Mouse (Mus musculus): ENCODE measurements around the gene Arl5b. TPM values are rescaled to one million over a fixed set of nuclear protein-coding genes. Genes with fewer than 3 reads are reported as not detected.
A peak's percentile ranks its signal among the peaks of the same experiment; 100 is the strongest.

Arl5b gene
- polyA plus RNA-seq, 1 experiment from 2014 or later: 26.8 TPM

DNA sequence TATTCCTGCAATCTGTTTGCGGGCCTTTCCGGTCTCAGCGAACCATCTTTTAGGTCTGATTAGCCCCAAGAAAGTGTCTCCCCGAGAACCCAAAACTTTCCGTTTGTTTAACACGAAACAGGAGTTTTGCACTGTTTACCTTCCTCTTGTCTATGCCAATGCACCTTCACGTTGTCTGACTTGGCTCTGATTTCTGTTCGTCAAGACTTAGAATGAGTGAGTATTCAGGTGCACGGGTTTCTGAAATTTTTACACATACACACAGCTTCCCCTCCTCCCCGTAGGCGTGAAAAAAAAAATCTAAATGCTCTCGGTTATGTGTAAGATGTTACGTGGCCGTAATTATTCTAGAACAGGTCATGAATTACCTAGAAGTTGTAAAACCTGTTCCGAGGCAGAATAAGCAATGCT, 6.6 kb downstream of the Arl5b start:
- H3K36me3 ChIP-seq (ENCODE audit: insufficient read depth, low read length): no peaks in the 10 kb centered on the region
- no peaks in the 10 kb centered on the region for H3K27me3 ChIP-seq (ENCODE audit: insufficient read depth, low read length)
- peak overlapping the region; percentile 97 for H3K9ac ChIP-seq (replicated peaks; ENCODE audit: low read length)
- peak overlapping the region; percentile 71 for H3K4me2 ChIP-seq (replicated peaks; ENCODE audit: low read depth, low read length)
- H3K9me3 ChIP-seq (ENCODE audit: low read length): no peaks in the 10 kb centered on the region
- peak overlapping the region; percentile 94 for H3K4me3 ChIP-seq (ENCODE audit: low read length)
- H3K4me1 ChIP-seq (ENCODE audit: insufficient read depth, low read length): peaks cover 23% of the 10 kb centered on the region
- H3K27ac ChIP-seq (ENCODE audit: low read length): peak overlapping the region; percentile 96
- ATAC-seq (ENCODE audit: low FRiP score, low TSS enrichment): no peak
- WGBS: under 1% methylated on average over 15 of the region's 15 CpGs

DNA sequence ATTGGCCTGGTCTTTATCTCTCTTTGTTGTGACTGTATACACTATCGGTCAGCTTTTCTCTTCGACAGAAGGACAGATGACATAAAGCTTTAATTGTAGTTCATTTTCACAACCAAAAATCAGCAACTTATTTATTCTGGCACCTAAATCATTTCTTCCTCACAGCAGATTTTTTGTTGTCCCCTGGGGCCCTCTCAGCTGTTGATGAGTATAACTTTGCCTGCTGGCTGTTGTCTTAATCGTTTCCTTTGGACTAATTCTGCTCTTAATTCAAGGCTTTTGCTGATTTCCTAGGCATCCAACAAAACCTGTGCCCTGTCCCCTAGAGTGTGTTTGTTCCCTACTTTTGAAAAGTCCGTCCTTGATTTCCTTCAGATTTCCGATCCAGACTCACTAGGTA, 9.0 kb downstream of the Arl5b start:
- WGBS: 77% methylated on average over 5 of the region's 5 CpGs
- no peak overlapping the region for H3K27ac ChIP-seq (ENCODE audit: low read length)
- no peak for ATAC-seq (ENCODE audit: low FRiP score, low TSS enrichment)
- H3K36me3 ChIP-seq (ENCODE audit: insufficient read depth, low read length): no peaks in the 10 kb centered on the region
- no peak overlapping the region for H3K9ac ChIP-seq (replicated peaks; ENCODE audit: low read length)
- no peaks in the 10 kb centered on the region for H3K9me3 ChIP-seq (ENCODE audit: low read length)
- H3K4me3 ChIP-seq (ENCODE audit: low read length): no peak overlapping the region
- no peaks in the 10 kb centered on the region for H3K27me3 ChIP-seq (ENCODE audit: insufficient read depth, low read length)
- peaks cover 23% of the 10 kb centered on the region for H3K4me1 ChIP-seq (ENCODE audit: insufficient read depth, low read length)
- H3K4me2 ChIP-seq (replicated peaks; ENCODE audit: low read depth, low read length): no peak overlapping the region

GRCm38 (mm10) chr2:15060856-15061255, 11.7 kb downstream of the Arl5b start:
- no peak overlapping the region for H3K4me3 ChIP-seq (ENCODE audit: low read length)
- WGBS: 83% methylated on average over 3 of the region's 3 CpGs
- H3K9me3 ChIP-seq (ENCODE audit: low read length): no peaks in the 10 kb centered on the region
- H3K9ac ChIP-seq (replicated peaks; ENCODE audit: low read length): no peak overlapping the region
- H3K27ac ChIP-seq (ENCODE audit: low read length): no peak overlapping the region
- no peaks in the 10 kb centered on the region for H3K27me3 ChIP-seq (ENCODE audit: insufficient read depth, low read length)
- no peaks in the 10 kb centered on the region for H3K36me3 ChIP-seq (ENCODE audit: insufficient read depth, low read length)
- no peak overlapping the region for H3K4me2 ChIP-seq (replicated peaks; ENCODE audit: low read depth, low read length)
- peaks cover 22% of the 10 kb centered on the region for H3K4me1 ChIP-seq (ENCODE audit: insufficient read depth, low read length)
- ATAC-seq (ENCODE audit: low FRiP score, low TSS enrichment): no peak

DNA sequence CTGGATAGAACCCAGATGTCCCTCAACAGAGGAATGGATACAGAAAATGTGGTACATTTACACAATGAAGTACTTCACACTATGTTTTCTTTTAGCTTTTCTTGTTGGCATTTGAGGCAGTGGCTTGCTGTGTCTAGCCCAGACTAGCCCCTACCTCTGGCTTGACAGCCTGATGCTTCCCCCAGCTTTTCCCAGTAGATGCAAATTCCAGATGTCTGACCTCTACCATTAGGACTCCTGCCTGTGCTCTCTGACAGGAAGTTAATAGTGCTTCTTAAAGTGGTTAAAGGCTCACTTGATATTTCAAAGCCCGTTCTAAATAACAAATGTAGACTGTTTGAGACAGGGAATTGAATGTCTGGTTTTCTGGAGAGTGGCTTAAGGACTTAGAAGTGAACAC, 14.6 kb downstream of the Arl5b start:
- Histone ChIP-seq H3K9me3 (ENCODE audit: low read length) (no peaks in the 10 kb centered on the region), H3K9ac (replicated peaks; ENCODE audit: low read length) (no peak overlapping the region), H3K4me3 (ENCODE audit: low read length) (no peak overlapping the region), H3K27ac (ENCODE audit: low read length) (no peak overlapping the region), H3K4me1 (ENCODE audit: insufficient read depth, low read length) (peaks cover 4% of the 10 kb centered on the region; the same call in 1 of the 2 replicates), H3K4me2 (replicated peaks; ENCODE audit: low read depth, low read length) (no peak overlapping the region), H3K27me3 (ENCODE audit: insufficient read depth, low read length) (no peaks in the 10 kb centered on the region), H3K36me3 (ENCODE audit: insufficient read depth, low read length) (peaks cover 10% of the 10 kb centered on the region; the same call in 1 of the 2 replicates)
- no peak for ATAC-seq (ENCODE audit: low FRiP score, low TSS enrichment)
- WGBS: 27% methylated on average over 1 of the region's 1 CpGs

- Histone ChIP-seq H3K27ac (ENCODE audit: low read length) (no peak overlapping the region), H3K9ac (replicated peaks; ENCODE audit: low read length) (no peak overlapping the region), H3K4me2 (replicated peaks; ENCODE audit: low read depth, low read length) (no peak overlapping the region), H3K9me3 (ENCODE audit: low read length) (no peaks in the 10 kb centered on the region), H3K27me3 (ENCODE audit: insufficient read depth, low read length) (no peaks in the 10 kb centered on the region), H3K36me3 (ENCODE audit: insufficient read depth, low read length) (peaks cover 13% of the 10 kb centered on the region; the same call in 1 of the 2 replicates), H3K4me1 (ENCODE audit: insufficient read depth, low read length) (peaks cover 4% of the 10 kb centered on the region; the same call in 1 of the 2 replicates), H3K4me3 (ENCODE audit: low read length) (no peak overlapping the region)
- no peak for ATAC-seq (ENCODE audit: low FRiP score, low TSS enrichment)
- 75% methylated on average over 7 of the region's 7 CpGs for WGBS
These were observed 15.4 kb downstream of the Arl5b start for GRCm38 (mm10) chr2:15064380-15065269.

DNA sequence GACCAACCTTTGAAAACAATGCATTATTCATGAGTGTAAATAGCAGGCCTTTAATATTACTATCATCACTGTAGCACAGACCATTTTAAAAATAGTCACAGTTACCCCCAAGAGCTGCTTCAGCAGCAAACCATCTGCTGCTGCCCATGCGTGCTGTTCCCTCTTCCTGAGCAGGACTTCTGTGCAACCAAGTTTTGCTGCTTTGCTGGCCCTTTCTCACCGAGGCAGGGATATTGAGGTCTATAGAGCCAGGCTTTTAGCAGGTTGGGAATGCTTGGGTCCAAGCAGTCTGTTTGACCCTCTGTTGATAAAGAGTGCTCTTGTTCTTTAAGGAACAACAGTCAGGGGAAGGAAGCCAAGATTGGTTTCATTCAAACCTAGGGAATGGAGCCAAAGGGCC, 16.3 kb downstream of the Arl5b start:
- H3K4me2 ChIP-seq (replicated peaks; ENCODE audit: low read depth, low read length): no peak overlapping the region
- no peaks in the 10 kb centered on the region for H3K27me3 ChIP-seq (ENCODE audit: insufficient read depth, low read length)
- H3K27ac ChIP-seq (ENCODE audit: low read length): no peak overlapping the region
- no peak overlapping the region for H3K4me3 ChIP-seq (ENCODE audit: low read length)
- H3K4me1 ChIP-seq (ENCODE audit: insufficient read depth, low read length): peaks cover 4% of the 10 kb centered on the region; the same call in 1 of the 2 replicates
- H3K9me3 ChIP-seq (ENCODE audit: low read length): no peaks in the 10 kb centered on the region
- no peak overlapping the region for H3K9ac ChIP-seq (replicated peaks; ENCODE audit: low read length)
- H3K36me3 ChIP-seq (ENCODE audit: insufficient read depth, low read length): peaks cover 20% of the 10 kb centered on the region; the same call in 1 of the 2 replicates
- no peak for ATAC-seq (ENCODE audit: low FRiP score, low TSS enrichment)
- 90% methylated on average over 2 of the region's 2 CpGs for WGBS

GRCm38 (mm10) chr2:15067091-15067490, 17.9 kb downstream of the Arl5b start:
- H3K9ac ChIP-seq (replicated peaks; ENCODE audit: low read length): no peak overlapping the region
- no peak for ATAC-seq (ENCODE audit: low FRiP score, low TSS enrichment)
- H3K4me2 ChIP-seq (replicated peaks; ENCODE audit: low read depth, low read length): no peak overlapping the region
- H3K27ac ChIP-seq (ENCODE audit: low read length): no peak overlapping the region
- H3K4me1 ChIP-seq (ENCODE audit: insufficient read depth, low read length): peaks cover 4% of the 10 kb centered on the region; the same call in 1 of the 2 replicates
- H3K36me3 ChIP-seq (ENCODE audit: insufficient read depth, low read length): peaks cover 23% of the 10 kb centered on the region
- no peak overlapping the region for H3K4me3 ChIP-seq (ENCODE audit: low read length)
- 68% methylated on average over 5 of the region's 5 CpGs for WGBS
- H3K27me3 ChIP-seq (ENCODE audit: insufficient read depth, low read length): no peaks in the 10 kb centered on the region
- no peaks in the 10 kb centered on the region for H3K9me3 ChIP-seq (ENCODE audit: low read length)

DNA sequence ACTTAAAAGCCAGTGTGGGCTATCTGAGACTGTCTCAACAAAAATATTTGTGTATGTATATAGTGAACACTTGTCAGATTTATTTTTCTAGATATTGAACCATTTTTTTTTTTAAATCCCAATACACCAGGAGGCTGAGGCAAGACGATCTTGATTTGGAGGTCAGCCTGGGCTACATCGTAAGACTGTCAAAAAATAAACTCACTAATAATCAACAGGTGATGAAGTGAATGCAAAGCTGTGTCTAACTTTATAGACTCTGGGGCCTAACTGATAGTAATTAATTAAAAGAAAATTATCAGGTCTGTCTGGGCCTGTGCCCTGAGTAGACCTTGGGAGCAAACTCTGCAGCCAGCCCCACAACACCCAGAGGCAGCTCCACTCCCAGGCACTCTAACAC, 34.5 kb downstream of the Arl5b start:
- peaks cover 5% of the 10 kb centered on the region; the same call in 1 of the 2 replicates for H3K9me3 ChIP-seq (ENCODE audit: low read length)
- ATAC-seq (ENCODE audit: low FRiP score, low TSS enrichment): no peak
- H3K4me2 ChIP-seq (replicated peaks; ENCODE audit: low read depth, low read length): no peak overlapping the region
- 94% methylated on average over 2 of the region's 2 CpGs for WGBS
- no peaks in the 10 kb centered on the region for H3K4me1 ChIP-seq (ENCODE audit: insufficient read depth, low read length)
- no peak overlapping the region for H3K27ac ChIP-seq (ENCODE audit: low read length)
- H3K4me3 ChIP-seq (ENCODE audit: low read length): no peak overlapping the region
- no peak overlapping the region for H3K9ac ChIP-seq (replicated peaks; ENCODE audit: low read length)
- H3K27me3 ChIP-seq (ENCODE audit: insufficient read depth, low read length): no peaks in the 10 kb centered on the region
- peaks cover 36% of the 10 kb centered on the region for H3K36me3 ChIP-seq (ENCODE audit: insufficient read depth, low read length)

DNA sequence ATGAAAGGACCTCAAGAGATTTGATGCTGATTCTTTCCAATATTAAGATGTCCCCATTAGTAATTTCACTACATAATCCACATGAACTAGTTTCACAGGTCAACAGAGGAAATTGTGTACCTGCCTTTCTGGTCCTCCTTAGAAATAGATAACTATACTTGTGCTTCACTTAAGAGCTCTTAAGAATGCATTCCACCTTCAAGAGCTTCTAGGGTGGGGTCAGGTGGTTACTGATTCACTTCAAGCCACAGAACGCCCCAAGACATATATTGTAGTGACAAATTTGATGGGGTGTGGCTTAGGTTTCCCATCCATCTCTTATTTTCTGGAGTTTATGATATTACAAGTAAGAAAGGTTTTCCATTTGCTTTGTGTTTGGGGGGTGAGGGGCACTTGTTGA, 38.1 kb downstream of the Arl5b start:
- no peak overlapping the region for H3K27ac ChIP-seq (ENCODE audit: low read length)
- H3K4me2 ChIP-seq (replicated peaks; ENCODE audit: low read depth, low read length): no peak overlapping the region
- H3K36me3 ChIP-seq (ENCODE audit: insufficient read depth, low read length): peaks cover 16% of the 10 kb centered on the region
- H3K9ac ChIP-seq (replicated peaks; ENCODE audit: low read length): no peak overlapping the region
- no peaks in the 10 kb centered on the region for H3K27me3 ChIP-seq (ENCODE audit: insufficient read depth, low read length)
- H3K4me1 ChIP-seq (ENCODE audit: insufficient read depth, low read length): no peaks in the 10 kb centered on the region
- 56% methylated on average over 1 of the region's 1 CpGs for WGBS
- H3K4me3 ChIP-seq (ENCODE audit: low read length): no peak overlapping the region
- peaks cover 5% of the 10 kb centered on the region; the same call in 1 of the 2 replicates for H3K9me3 ChIP-seq (ENCODE audit: low read length)
- no peak for ATAC-seq (ENCODE audit: low FRiP score, low TSS enrichment)

DNA sequence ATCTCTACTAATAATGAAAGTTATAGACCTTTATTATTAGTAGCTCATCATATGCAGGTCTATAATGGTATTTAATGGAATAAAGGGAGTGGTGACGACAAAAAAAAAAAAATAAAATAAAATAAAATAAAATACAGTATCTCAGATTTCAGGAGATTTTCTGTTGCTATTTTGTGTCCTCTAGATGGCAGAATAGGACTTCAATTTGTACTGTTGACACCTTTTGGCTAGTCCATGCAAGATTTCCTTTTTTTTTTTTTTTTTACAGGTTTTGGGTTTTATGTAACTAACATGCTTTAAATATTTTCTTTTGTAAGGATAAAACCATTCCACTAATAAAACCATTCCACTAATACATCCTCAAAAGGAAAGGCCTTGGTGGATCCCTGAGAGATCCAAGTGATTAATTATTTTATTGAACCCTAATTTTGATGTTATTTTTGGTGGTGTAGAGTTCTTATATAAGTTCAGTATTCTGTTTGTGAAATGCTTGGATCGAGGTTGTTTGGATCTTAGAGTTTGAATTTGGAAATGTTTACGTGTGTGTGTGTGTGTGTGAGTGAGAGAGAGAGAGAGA, 47.4 kb downstream of the Arl5b start:
- no peaks in the 10 kb centered on the region for H3K9me3 ChIP-seq (ENCODE audit: low read length)
- H3K27me3 ChIP-seq (ENCODE audit: insufficient read depth, low read length): no peaks in the 10 kb centered on the region
- no peaks in the 10 kb centered on the region for H3K4me1 ChIP-seq (ENCODE audit: insufficient read depth, low read length)
- H3K27ac ChIP-seq (ENCODE audit: low read length): no peak overlapping the region
- ATAC-seq (ENCODE audit: low FRiP score, low TSS enrichment): no peak
- no peak overlapping the region for H3K9ac ChIP-seq (replicated peaks; ENCODE audit: low read length)
- no peaks in the 10 kb centered on the region for H3K36me3 ChIP-seq (ENCODE audit: insufficient read depth, low read length)
- H3K4me3 ChIP-seq (ENCODE audit: low read length): no peak overlapping the region
- no peak overlapping the region for H3K4me2 ChIP-seq (replicated peaks; ENCODE audit: low read depth, low read length)
- WGBS: 54% methylated on average over 3 of the region's 3 CpGs

Measured in kidney, embryonic 16.5 days (tissue).